Comparison of ENCODE assay signal across 8 mouse cellular contexts in genomic region chr10:60350805-60351167, GRCm38 (mm10). TPM values are rescaled to one million over a fixed set of nuclear protein-coding genes. Genes with fewer than 3 reads are reported as not detected.
DNase-seq lines count a peak whose midpoint lies in the region; ATAC-seq lines count a peak whose summit lies in the region.

No protein-coding gene starts in this region.

- H3K4me1 ChIP-seq in embryonic facial prominence, embryonic 14.5 days (ENCODE audit: control insufficient read depth, insufficient read depth, low read length), result peaks cover 37% of the 10 kb centered on the region
- H3K4me1 ChIP-seq in heart, embryonic 12.5 days (replicated peaks), result peaks cover 75% of the 10 kb centered on the region
- H3K4me1 ChIP-seq in lung, embryonic 15.5 days, result peaks cover 70% of the 10 kb centered on the region

- peak; percentile 94 for DNase-seq in CD4-positive, CD25-positive, alpha-beta regulatory T cell, adult 2 months (ENCODE audit: low read depth, low spot score)
- peak; percentile 92 to 98 for DNase-seq in adrenal gland, adult (ENCODE audit: inconsistent age in 2 of 2, low spot score in 1 of 2)
- DNase-seq in embryonic facial prominence, embryonic 14.5 days (ENCODE audit: low spot score), result peak; percentile 91
- peak; percentile 95 for DNase-seq in kidney, postnatal 10 days
- DNase-seq in right cerebral cortex, adult 18-20 months, result peak; percentile 62
- DNase-seq in urinary bladder, adult 2 months (ENCODE audit: low spot score), result peak; percentile 89

- 16% methylated on average over 3 of the region's 3 CpGs for WGBS in embryonic facial prominence, embryonic 14.5 days
- WGBS in heart, embryonic 12.5 days, result 45% methylated on average over 3 of the region's 3 CpGs
- 5% methylated on average over 3 of the region's 3 CpGs for WGBS in lung, embryonic 15.5 days

- peak; percentile 71 for ATAC-seq in embryonic facial prominence, embryonic 14.5 days (ENCODE audit: low read depth)
- ATAC-seq in heart, embryonic 12.5 days (ENCODE audit: insufficient number of reproducible peaks, low FRiP score), result 0 out of 2 replicates have a peak, but pooled peaks have one; percentile 14
- peak; percentile 23 for ATAC-seq in lung, embryonic 15.5 days (ENCODE audit: borderline replicate concordance, extremely low read depth, low FRiP score, low TSS enrichment)

- no peaks in the 10 kb centered on the region for H3K36me3 ChIP-seq in embryonic facial prominence, embryonic 14.5 days (ENCODE audit: control insufficient read depth, insufficient read depth, low read length)
- no peaks in the 10 kb centered on the region for H3K36me3 ChIP-seq in heart, embryonic 12.5 days
- H3K36me3 ChIP-seq in lung, embryonic 15.5 days, result no peaks in the 10 kb centered on the region

- peak overlapping the region; percentile 85 for H3K27ac ChIP-seq in embryonic facial prominence, embryonic 14.5 days (replicated peaks; ENCODE audit: low read depth, low read length)
- peak overlapping the region; percentile 61 for H3K27ac ChIP-seq in heart, embryonic 12.5 days (ENCODE audit: poor library complexity, severe bottlenecking)
- H3K27ac ChIP-seq in lung, embryonic 15.5 days, result peak overlapping the region; percentile 95

- no peaks in the 10 kb centered on the region for H3K9me3 ChIP-seq in embryonic facial prominence, embryonic 14.5 days (ENCODE audit: control insufficient read depth, low read length)
- no peaks in the 10 kb centered on the region for H3K9me3 ChIP-seq in heart, embryonic 12.5 days (replicated peaks)
- no peaks in the 10 kb centered on the region for H3K9me3 ChIP-seq in lung, embryonic 15.5 days

- H3K9ac ChIP-seq in embryonic facial prominence, embryonic 14.5 days (ENCODE audit: low read depth, low read length), result no peak overlapping the region
- no peak overlapping the region for H3K9ac ChIP-seq in heart, embryonic 12.5 days
- H3K9ac ChIP-seq in lung, embryonic 15.5 days, result no peak overlapping the region

- peak overlapping the region; percentile 5; the same call in 1 of the 2 replicates for H3K4me3 ChIP-seq in embryonic facial prominence, embryonic 14.5 days (ENCODE audit: low read depth, low read length)
- H3K4me3 ChIP-seq in heart, embryonic 12.5 days, result peak overlapping the region; percentile 29
- H3K4me3 ChIP-seq in lung, embryonic 15.5 days, result peak overlapping the region; percentile 22; the same call in 1 of the 2 replicates

- H3K4me2 ChIP-seq in embryonic facial prominence, embryonic 14.5 days (ENCODE audit: low read depth, low read length), result peak overlapping the region; percentile 35; the same call in 1 of the 2 replicates
- H3K4me2 ChIP-seq in heart, embryonic 12.5 days, result 0 out of 2 replicates have a peak overlapping the region, but pooled peaks have one; percentile 20
- peak overlapping the region; percentile 40 for H3K4me2 ChIP-seq in lung, embryonic 15.5 days

- no peaks in the 10 kb centered on the region for H3K27me3 ChIP-seq in embryonic facial prominence, embryonic 14.5 days (replicated peaks; ENCODE audit: control insufficient read depth, insufficient read depth, low read length)
- H3K27me3 ChIP-seq in heart, embryonic 12.5 days (replicated peaks), result 0 out of 2 replicates have a peak, but pooled peaks cover 15% of the 10 kb centered on the region
- H3K27me3 ChIP-seq in lung, embryonic 15.5 days, result 0 out of 2 replicates have a peak, but pooled peaks cover 6% of the 10 kb centered on the region

RNA-seq across cellular contexts. Expression of gene Vsir, which starts 4.1 kb away (rescaled TPM):
- 5.5 and 6.6 TPM in 2 replicates for polyA plus RNA-seq in embryonic facial prominence, embryonic 14.5 days (2014; fragmentation: Nextera tagmentation; extraction: Ambion mirVana)
- 1.8 TPM in 2 replicates for polyA plus RNA-seq in heart, embryonic 12.5 days (2016; fragmentation: Nextera tagmentation; extraction: Ambion mirVana)
- polyA plus RNA-seq in lung, embryonic 15.5 days (2015; fragmentation: Nextera tagmentation; extraction: Ambion mirVana), result 5.2 and 7.2 TPM in 2 replicates
- 32.9 and 42.9 TPM in 2 replicates for polyA plus RNA-seq in urinary bladder, adult 2 months (2012; rRNA removed)

RNA-seq across cellular contexts. Expression of gene Gm17455, which starts 48.7 kb away (rescaled TPM):
- polyA plus RNA-seq in embryonic facial prominence, embryonic 14.5 days (2014; fragmentation: Nextera tagmentation; extraction: Ambion mirVana), result 1.4 and 1.7 TPM in 2 replicates
- polyA plus RNA-seq in heart, embryonic 12.5 days (2016; fragmentation: Nextera tagmentation; extraction: Ambion mirVana), result 0.20 and 0.31 TPM in 2 replicates
- polyA plus RNA-seq in lung, embryonic 15.5 days (2015; fragmentation: Nextera tagmentation; extraction: Ambion mirVana), result 0.45 and 0.54 TPM in 2 replicates
- polyA plus RNA-seq in urinary bladder, adult 2 months (2012; rRNA removed), result 0.47 and 0.66 TPM in 2 replicates

Comparison
In these comparisons a context has a peak if more than half of its experiments do, and no peak if none do; other contexts are left out.
1. Peak in every context shown above with its lines: DNase-seq, ATAC-seq, H3K4me3 ChIP-seq and H3K27ac ChIP-seq.
2. ATAC-seq: peak in every context shown above with its lines; median percentile 71 in embryonic facial prominence, embryonic 14.5 days; 23 in lung, embryonic 15.5 days; 14 in heart, embryonic 12.5 days.